In genomic region chr7:112228827-112229498, GRCm38 (mm10) we compare ENCODE assay signal across 9 mouse cellular contexts. TPM values are rescaled to one million over a fixed set of nuclear protein-coding genes. Genes with fewer than 3 reads are reported as not detected.
DNase-seq lines count a peak whose midpoint lies in the region; ATAC-seq lines count a peak whose summit lies in the region.
"Had no signal": no experiment of that assay in that cellular context is flagged by ENCODE, and none has a peak within 500 bp of the region (broad histone marks: within the 10 kb centered on the region; RNA-seq: fewer than 3 reads in every experiment).

No protein-coding gene starts in this region.

- no peak overlapping the region for H3K9ac ChIP-seq in lung, embryonic 15.5 days
- no peak overlapping the region for H3K9ac ChIP-seq in limb, embryonic 11.5 days (ENCODE audit: low read length)
- H3K9ac ChIP-seq: embryonic facial prominence, embryonic 12.5 days had no signal

- ATAC-seq in lung, embryonic 15.5 days (ENCODE audit: borderline replicate concordance, extremely low read depth, low FRiP score, low TSS enrichment), result no peak
- no peak; the same call in 1 of the 2 replicates for ATAC-seq in limb, embryonic 11.5 days (ENCODE audit: insufficient number of reproducible peaks, low FRiP score, low TSS enrichment, low read depth)
- no peak for ATAC-seq in inflammation-experienced regulatory T-cells, adult 6 months

- peak overlapping the region; percentile 14; the same call in 1 of the 2 replicates for H3K4me2 ChIP-seq in lung, embryonic 15.5 days
- H3K4me2 ChIP-seq in limb, embryonic 11.5 days (ENCODE audit: low read depth, severe bottlenecking), result no peak overlapping the region
- H3K4me2 ChIP-seq: embryonic facial prominence, embryonic 12.5 days had no signal

- H3K27me3 ChIP-seq in lung, embryonic 15.5 days, result peaks cover 4% of the 10 kb centered on the region; the same call in 1 of the 2 replicates
- H3K27me3 ChIP-seq in limb, embryonic 11.5 days (ENCODE audit: control insufficient read depth, insufficient read depth, low read length), result peaks cover 21% of the 10 kb centered on the region

- no peaks in the 10 kb centered on the region for H3K9me3 ChIP-seq in lung, embryonic 15.5 days
- H3K9me3 ChIP-seq in limb, embryonic 11.5 days (ENCODE audit: control insufficient read depth, low read length), result no peaks in the 10 kb centered on the region
- H3K9me3 ChIP-seq: embryonic facial prominence, embryonic 12.5 days had no signal

- H3K4me3 ChIP-seq in lung, embryonic 15.5 days, result no peak overlapping the region
- no peak overlapping the region for H3K4me3 ChIP-seq in limb, embryonic 11.5 days (ENCODE audit: low read depth, low read length)
- H3K4me3 ChIP-seq: embryonic facial prominence, embryonic 12.5 days had no signal

- H3K27ac ChIP-seq in lung, embryonic 15.5 days, result no peak overlapping the region
- no peak overlapping the region for H3K27ac ChIP-seq in limb, embryonic 11.5 days (replicated peaks; ENCODE audit: low read depth, low read length)
- H3K27ac ChIP-seq: embryonic facial prominence, embryonic 12.5 days had no signal

- H3K36me3 ChIP-seq in lung, embryonic 15.5 days, result no peaks in the 10 kb centered on the region
- H3K36me3 ChIP-seq in limb, embryonic 11.5 days (ENCODE audit: control insufficient read depth, insufficient read depth, low read length), result no peaks in the 10 kb centered on the region
- H3K36me3 ChIP-seq: embryonic facial prominence, embryonic 12.5 days had no signal

- no peak for DNase-seq in lung, adult 18-20 months
- DNase-seq in heart, adult 8-10 months (ENCODE audit: low spot score), result peak; percentile 60
- peak; percentile 57 for DNase-seq in limb, embryonic 11.5 days (ENCODE audit: low spot score)
- peak; percentile 64 for DNase-seq in retina, postnatal 1 day
- no peak for DNase-seq in thymus, postnatal 25 days
- DNase-seq: thymus, postnatal 36 days had no signal

- WGBS in lung, embryonic 15.5 days, result 38% methylated on average over 20 of the region's 20 CpGs
- 64% methylated on average over 20 of the region's 20 CpGs for WGBS in limb, embryonic 11.5 days

- H3K4me1 ChIP-seq in lung, embryonic 15.5 days, result peaks cover 42% of the 10 kb centered on the region
- peaks cover 10% of the 10 kb centered on the region; the same call in 1 of the 2 replicates for H3K4me1 ChIP-seq in limb, embryonic 11.5 days (ENCODE audit: control insufficient read depth, insufficient read depth, low read length)

RNA-seq across cellular contexts. Expression of gene Mical2, which starts 3.3 kb away (rescaled TPM):
- polyA plus RNA-seq in lung, embryonic 15.5 days (2015; fragmentation: Nextera tagmentation; extraction: Ambion mirVana), result 20.7 and 22.8 TPM in 2 replicates
- total RNA-seq in heart, adult 8-10 months (2022), result 100 to 1,000 TPM in 1 of 4 experiments, 10 to 100 TPM in 3; 82.0 to 100 (median 95.6) TPM
- 2.3 and 2.4 TPM in 2 replicates for polyA plus RNA-seq in limb, embryonic 11.5 days (2014; fragmentation: Nextera tagmentation; extraction: Ambion mirVana)
- polyA plus RNA-seq in inflammation-experienced regulatory T-cells, adult 6 months (2017; shearing (Covaris generic)), result 1 to 10 TPM; 1.5 to 5.7 (median 1.7) TPM

Comparison
In these comparisons a context has a peak if more than half of its experiments do, and no peak if none do; other contexts are left out.
1. DNase-seq: peak in heart, adult 8-10 months (single experiment), limb, embryonic 11.5 days (single experiment) and retina, postnatal 1 day (single experiment); none in lung, adult 18-20 months (0 of 2) and thymus, postnatal 25 days (single experiment).